Mouse (Mus musculus) gastrocnemius, postnatal 10 days (tissue): ENCODE results near the gene Pex13. TPM values are rescaled to one million over a fixed set of nuclear protein-coding genes. Genes with fewer than 3 reads are reported as not detected.
A peak's percentile ranks its signal among the peaks of the same experiment; 100 is the strongest.
"Not testable (repeated sequence)": the region's sequence is repeated elsewhere in the genome, so short reads cannot be mapped to it uniquely, and the experiment has no call there.

ENCODE experiments used
- DNase-seq: peaks from one replicate; pipeline ENCODE4 v3.0.0; 2021; ENCODE audit warnings: mixed read lengths
- total RNA-seq, 2 experiments: library from RNA; stranded (reverse); gene quantifications; 2 replicates each; pipeline ENCODE4 v1.2.3; 2021

Gene Pex13
- total RNA-seq, 2 experiments from 2014 or later = 16.9 to 22.0 TPM

- DNase-seq = no peak
These were observed 18.3 kb downstream of the Pex13 start for GRCm38 (mm10) chr11:23647431-23647830.

DNA sequence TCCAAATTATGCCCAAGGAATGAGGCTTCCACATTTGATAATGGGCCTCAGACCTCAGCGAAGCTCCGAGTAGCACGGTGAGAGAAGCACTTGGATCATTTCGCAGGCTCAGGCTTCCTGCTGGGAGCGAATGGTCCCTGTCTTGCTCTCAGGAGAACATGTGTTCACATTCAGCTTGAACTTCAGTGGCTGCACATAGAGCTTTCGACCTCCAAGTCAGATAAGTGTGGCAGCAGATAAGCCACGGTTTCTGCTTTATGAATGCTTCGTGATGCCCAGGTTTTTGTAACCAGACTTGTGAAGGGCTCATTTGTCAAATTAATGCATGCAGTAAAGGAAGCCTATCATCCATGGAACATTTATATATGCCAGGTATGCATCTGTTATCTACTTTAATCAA, 31.2 kb downstream of the Pex13 start:
- no peak for DNase-seq

DNA sequence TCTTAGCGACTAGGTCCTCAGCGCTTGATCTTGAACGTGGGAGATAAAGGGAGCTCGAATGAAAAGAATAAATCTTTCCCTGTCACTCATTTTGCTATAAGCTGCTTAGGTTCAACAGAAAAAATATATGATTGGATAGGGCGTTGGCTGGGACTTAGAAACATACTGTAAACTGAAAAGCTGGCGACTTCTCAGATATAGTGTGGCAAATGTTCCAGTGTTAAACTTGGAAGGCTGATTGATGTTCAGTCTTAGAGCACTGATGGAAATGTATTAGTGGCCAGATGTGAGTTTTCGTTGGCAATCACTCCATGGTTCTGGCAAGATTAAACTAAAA, 31.9 kb downstream of the Pex13 start:
- no peak for DNase-seq

GRCm38 (mm10) chr11:23632945-23633878, 32.5 kb downstream of the Pex13 start, which contains the start of gene 0610010F05Rik:
TSS of gene 0610010F05Rik (minus strand) at chr11:23633639.
- peak; percentile 82 for DNase-seq

- no peak for DNase-seq
These were observed 35.1 kb downstream of the Pex13 start for GRCm38 (mm10) chr11:23630664-23631063.

DNA sequence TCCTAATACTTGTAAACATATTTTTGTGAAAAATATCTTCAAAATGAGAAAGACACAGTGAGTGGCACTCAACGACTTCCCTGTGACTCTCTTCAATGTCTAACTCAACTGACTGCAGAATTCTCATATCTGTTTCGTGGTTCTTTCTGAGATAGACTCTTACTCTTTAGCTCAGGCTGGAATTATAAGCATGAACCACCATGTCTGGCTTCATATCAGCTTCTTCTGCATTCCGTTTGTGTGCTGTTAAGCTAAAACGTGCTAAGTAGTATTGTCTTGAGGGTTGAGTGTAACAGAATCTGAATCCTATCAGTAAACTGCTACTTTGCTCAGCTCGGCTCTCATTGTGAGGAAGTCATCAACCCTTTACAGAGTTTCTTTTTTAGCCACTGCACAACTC, 46.8 kb downstream of the Pex13 start:
- DNase-seq = no peak

- DNase-seq = no peak
These were observed 51.2 kb downstream of the Pex13 start for GRCm38 (mm10) chr11:23614546-23614945.

DNA sequence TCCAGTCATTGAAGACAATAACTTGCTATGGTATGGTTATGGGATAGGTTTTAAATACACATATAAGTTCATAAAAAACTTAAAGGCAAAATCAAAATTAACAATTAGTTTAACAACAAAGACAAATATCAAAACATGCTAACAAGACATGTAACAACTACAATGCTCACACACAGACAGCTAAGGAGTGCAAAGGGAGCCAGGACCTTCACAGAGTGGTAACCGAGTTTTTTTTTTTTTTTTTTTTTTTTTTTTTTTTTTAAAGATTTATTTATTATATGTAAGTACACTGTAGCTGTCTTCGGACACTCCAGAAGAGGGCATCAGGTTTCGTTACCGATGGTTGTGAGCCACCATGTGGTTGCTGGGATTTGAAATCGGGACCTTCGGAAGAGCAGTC, 58.5 kb downstream of the Pex13 start:
- DNase-seq = not testable (repeated sequence)

Other genes starting within 250 kb of the Pex13 start
- gene Ahsa2, start 167.9 kb downstream of the Pex13 start, total RNA-seq = 10 to 100 TPM; 38.1 to 45.6 TPM
- under 1 TPM in 1 of 2 experiments, not detected in 1; 0.41 TPM for gene 1700093K21Rik, start 144.8 kb downstream of the Pex13 start, total RNA-seq
- gene 0610010F05Rik, start 32.3 kb downstream of the Pex13 start, total RNA-seq = 1 to 10 TPM; 9.1 to 10.0 TPM
- gene Pus10, start 285 bp downstream of the Pex13 start, total RNA-seq = 10 to 100 TPM; 14.1 to 14.4 TPM
- gene Rel, start 105.0 kb upstream of the Pex13 start, total RNA-seq = 1 to 10 TPM; 3.1 to 4.7 TPM
- gene Papolg, start 229.3 kb upstream of the Pex13 start, total RNA-seq = 1 to 10 TPM; 4.3 to 6.2 TPM